Mouse (Mus musculus) C2C12 (cell line): ENCODE data around the gene Ahnak2.

Source experiments
- CTCF ChIP-seq: IDR thresholded peaks from one replicate; pipeline ENCODE4 v1.5.1; 2011; ENCODE audit not compliant: control insufficient read depth, insufficient read depth, insufficient read length
- FOSL1 ChIP-seq: IDR thresholded peaks from one replicate; pipeline ENCODE4 v1.8.0; 2011; ENCODE audit warnings: mild to moderate bottlenecking, low read length; ENCODE audit not compliant: poor library complexity, insufficient read depth, severe bottlenecking
- MYOG ChIP-seq: IDR thresholded peaks from one replicate; pipeline ENCODE4 v1.6.1; 2011; ENCODE audit not compliant: control insufficient read depth, insufficient read length; ENCODE audit errors: extremely low read depth
- USF1 ChIP-seq: IDR thresholded peaks from one replicate; pipeline ENCODE4 v1.6.1; 2011; ENCODE audit warnings: low read depth, mild to moderate bottlenecking, control low read depth, moderate library complexity

GRCm38 (mm10) chr12:112742768-112743167, 59.7 kb downstream of the Ahnak2 start:
- TF ChIP-seq CTCF (no peak), MYOG (no peak), FOSL1 (no peak), USF1 (no peak)
